Mouse (Mus musculus) adrenal gland, postnatal 36 days (tissue): ENCODE measurements around the gene Arhgef39. TPM values are rescaled to one million over a fixed set of nuclear protein-coding genes. Genes with fewer than 3 reads are reported as not detected.

Experiments used
- DNase-seq, 2 experiments: peaks; one replicate each; pipeline ENCODE4 v3.0.0; 2021; ENCODE audit warnings: mixed read lengths in 1 of 2
- long read RNA-seq, 2 experiments: library from polyadenylated mRNA; stranded (forward); transcript quantifications; one replicate each; pipeline ENCODE4 v2.0.0; 2021; ENCODE audit warnings: borderline sequencing depth in 2 of 2
- total RNA-seq, 2 experiments: library from RNA; stranded (reverse); gene quantifications; 2 replicates each; pipeline ENCODE4 v1.2.3; 2021

Gene Arhgef39
- total RNA-seq, result 1 to 10 TPM; 2.6 to 3.5 TPM
- long read RNA-seq, experiment 1, result 0 reads
- long read RNA-seq, experiment 2, partial matches to known transcripts, result 0 of 1 reads
- long read RNA-seq, experiment 2, other reads (novel, unspliced or antisense), result 1 of 1 reads

DNA sequence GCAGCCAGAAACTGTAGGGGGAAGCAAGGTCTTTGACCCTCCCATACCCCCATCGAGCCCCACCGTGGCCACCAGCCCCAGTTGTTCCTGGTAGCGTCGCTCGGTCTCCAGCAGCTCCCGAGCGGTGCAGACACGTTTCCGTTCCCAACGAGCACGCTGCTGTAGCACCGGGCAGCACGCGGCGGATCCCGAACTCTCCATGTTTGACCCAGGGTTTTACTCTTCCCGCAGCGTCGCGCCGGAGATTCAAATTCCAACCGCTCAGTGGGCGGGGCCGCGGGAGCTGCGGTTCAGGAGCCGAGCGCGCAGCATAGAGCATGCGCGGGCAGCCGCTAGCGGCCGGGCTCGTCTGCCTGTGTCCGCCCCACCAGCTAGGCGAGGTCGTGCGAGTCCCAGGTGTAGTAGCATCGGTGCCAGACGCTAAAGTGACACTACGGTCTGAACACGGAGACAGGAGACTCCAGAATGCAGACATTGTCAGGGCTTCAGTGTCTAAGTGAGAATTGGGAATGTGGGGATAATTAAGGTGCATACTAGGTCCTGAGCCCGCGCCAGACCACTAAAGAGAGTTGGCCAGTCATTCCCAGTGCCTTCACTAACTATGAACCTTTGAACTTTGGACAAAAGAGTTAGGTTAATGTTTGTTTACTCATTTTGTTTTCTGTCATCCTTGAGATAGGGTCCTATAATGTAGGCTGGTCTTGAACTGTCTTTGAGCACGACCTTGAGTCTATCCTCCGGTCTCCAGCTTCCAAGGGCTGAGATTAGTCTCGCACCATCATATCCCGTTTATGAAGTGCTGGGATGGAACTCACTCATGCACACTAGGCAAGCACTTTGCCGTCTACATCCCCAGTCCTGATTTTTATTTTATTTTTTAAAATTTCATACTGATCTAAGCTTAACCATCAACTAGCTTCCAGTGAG lies at the start of gene Arhgef39:
TSS of gene Arhgef39 (minus strand) at position 289 of the 927 bp plus-strand sequence.
- peak; percentile 90 to 93 for DNase-seq

DNA sequence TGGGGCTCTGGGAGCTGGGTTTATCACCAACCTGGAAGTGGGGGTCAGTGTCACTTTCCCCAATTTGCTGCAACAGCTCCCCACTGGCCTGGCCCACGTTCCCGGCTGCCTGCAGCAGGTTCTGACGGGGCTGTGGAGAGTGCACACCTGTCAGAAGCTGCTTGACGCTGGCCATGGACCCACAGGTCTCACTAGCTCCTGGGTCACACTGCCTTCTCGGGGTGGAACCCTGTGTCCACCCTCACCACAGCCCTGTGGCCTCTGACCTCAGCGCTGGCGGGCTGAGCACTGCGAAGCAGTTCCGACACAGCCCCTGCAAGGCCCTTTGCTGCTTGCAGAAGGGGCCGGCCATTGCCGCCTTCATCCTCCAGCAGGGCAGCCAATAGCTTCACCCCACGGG lies 49.6 kb upstream of the Arhgef39 start:
- DNase-seq, result no peak

DNA sequence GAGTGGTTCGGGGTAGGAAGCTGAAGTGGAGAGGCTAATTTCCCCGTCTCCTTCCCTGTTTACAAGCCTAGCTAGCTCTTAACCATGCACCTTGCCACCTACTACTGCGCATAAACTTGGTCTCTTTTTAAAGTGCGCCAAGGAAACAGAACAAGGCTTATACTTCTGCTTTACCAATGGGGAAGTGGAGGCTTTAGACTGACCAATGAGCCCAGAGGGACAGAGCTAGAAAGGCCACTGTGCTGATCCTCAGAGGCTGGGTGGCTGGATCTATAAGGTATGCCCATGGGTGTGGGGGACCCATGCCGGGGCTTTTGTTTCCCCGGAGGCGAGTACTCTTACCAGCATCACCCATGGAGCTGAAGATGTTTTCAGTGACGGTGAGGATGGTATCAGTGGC lies 47.7 kb upstream of the Arhgef39 start:
- no peak for DNase-seq

DNA sequence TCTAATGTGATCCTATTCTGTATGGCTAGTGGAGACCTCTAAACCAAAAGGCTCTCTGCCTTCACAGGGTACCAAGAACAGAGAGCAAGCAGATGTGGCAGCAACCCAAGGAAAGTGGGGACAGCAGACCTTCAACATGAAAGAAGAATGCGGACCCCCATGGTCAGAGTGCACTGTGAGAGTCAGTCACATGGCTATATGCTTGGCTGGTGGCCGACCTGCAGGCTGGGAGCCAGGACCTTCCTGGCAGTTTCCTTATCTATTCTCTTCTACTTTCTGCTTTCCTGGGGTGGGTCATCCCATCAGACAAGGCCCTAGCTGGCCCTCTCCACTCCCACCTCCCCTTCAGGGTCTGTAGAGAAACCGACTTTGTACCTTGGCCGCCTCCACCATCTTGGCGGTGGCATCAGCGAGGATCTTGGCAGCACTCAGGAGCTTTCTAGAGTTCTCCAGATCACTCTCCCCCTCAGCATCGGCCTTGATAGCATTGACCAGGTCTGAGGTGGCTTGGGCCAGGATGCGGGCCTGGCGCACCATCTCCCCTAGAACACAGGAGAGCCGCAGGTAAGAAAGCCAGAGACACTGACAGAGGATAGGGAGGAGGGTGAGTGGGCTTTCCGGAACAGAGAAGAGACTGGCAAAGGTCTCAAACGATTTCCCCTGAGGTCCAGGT lies 47.0 kb upstream of the Arhgef39 start:
- peak; percentile 79 to 81 for DNase-seq

DNA sequence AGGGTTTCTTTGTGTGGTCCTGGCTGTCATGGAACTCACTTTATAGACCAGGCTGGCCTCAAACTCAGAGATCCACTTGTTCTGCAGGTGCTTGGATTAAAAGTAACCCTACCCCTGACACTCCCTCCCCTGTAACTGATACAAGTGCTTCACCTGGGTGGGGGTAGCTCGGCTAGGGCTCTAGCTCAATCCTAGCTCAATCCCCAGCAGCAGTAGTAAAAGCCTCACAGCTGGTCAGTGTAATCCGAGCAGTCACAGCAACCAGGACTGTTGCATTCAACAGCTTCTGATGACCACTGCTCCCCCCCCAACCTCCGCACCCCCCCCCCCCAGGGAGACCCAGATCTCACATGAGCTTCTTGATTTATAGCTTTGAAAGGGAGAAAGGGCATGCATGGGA lies 42.5 kb upstream of the Arhgef39 start:
- no peak for DNase-seq

DNA sequence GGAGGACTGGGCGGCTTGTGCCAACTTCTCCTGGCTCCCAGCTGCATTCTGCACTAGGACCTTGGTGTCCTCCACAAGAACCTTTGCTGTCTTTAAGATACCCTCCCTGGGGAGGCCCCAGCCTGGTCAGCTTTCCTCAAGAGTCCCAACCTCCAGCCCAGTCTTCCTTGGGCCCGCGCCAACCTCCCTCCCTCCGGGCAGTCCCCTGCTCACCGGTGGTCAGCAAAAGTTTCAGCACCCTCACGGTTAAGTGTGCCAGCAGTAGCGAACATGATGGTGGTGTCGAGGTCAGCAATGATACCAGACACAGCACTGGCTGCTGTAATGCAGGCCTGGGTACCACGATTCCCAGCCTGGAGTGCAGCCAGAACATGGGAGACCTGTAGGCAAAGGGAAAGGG lies 36.5 kb upstream of the Arhgef39 start:
- DNase-seq, result peak in 1 of 2 experiments; percentile 43

DNA sequence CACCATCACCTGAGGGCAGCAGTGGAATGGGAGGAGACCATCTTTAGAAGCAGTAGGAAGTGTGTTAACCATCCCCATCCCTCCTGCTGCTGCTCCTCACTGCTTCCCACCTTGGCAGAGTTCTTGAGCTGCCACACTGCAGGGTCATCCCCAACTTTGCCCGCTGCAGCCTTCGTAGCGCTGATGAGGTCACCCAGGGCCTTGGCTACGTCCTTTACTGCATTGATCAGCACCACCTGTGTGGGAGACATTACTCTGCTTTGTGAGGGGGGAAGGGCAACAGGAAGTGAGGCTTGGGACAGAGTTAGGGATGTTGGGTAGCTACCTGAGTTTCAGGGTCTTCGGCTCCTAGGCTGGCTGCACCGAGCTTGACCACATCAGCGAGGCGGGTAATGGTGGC lies 36.1 kb upstream of the Arhgef39 start:
- DNase-seq, result no peak

DNA sequence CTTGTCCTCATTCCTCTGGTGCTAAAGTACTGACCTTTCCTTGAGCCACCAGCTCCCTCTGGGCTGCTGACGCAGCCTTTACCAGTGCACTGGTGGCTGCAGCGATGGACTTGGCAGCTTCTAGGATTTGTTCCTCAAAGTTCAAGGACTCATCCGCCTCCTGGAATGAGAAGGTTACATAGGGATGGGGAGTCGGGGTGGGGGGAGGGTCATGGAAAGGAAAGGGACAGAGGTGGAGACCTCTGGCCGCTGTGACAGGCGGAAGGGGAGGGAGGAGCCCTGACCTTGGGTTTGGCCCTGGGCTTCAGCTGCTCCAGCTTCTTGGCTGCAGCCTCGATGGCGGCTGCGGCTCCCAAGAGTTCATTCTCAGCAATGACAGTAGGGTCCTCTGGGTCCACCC lies 33.8 kb upstream of the Arhgef39 start:
- DNase-seq, result peak; percentile 87

DNA sequence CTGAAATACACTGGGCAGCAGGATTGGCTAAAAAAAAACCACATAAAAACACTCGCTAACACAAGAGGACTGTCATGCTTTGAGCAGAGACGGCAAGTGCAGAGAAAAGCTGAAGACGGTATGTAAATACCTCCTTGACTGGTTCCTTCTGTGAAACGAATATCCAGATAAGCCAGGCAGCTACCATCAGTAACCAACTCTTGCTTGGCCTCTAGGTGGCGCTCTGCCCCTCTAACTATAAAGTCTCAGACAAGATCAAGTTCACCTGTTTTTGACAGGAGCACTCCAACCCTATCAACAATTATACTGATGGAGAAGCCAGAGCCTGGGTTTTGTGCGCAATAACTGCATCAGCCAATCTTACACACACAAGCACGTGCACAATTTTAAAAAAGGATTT lies 31.1 kb upstream of the Arhgef39 start:
- peak; percentile 84 to 88 for DNase-seq

DNA sequence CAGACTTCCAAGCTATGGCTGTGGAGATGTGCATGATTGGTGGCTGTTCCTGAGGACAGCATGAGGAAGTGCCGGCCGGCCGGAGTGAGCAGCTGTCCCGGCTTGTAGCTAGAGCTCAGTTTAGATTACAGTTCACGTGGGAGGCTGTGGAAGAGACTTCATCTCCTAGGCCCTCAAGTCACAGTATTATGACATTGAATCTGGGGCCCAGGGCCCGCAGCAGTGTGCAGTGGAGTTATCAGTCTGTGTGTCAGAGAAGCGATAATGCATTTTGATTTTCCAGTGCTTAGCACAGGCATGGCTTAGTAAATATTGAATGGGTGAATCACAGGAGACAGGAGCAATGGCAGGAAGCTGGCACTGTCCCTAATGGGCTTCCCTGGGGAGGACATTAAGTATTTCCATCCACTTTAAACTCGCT lies 30.6 kb upstream of the Arhgef39 start:
- DNase-seq, result peak; percentile 50 to 66

DNA sequence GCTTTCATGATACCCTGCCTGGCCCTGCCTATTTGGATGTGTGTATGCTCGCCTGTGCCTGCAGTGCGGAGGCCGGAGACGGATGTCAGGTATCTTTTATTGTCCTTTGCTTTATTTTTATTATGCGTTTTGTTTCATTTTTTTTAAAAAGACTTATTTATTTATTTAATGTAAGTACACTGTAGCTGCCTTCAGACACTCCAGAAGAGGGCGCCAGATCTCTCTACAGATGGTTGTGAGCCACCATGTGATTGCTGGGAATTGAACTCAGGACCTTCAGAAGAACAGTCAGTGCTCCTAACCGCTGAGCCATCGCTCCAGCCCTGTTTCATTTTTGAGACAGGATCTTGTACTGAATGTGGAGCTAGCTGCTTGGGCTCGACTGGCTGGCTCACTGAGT lies 29.0 kb upstream of the Arhgef39 start:
- DNase-seq, result no peak

DNA sequence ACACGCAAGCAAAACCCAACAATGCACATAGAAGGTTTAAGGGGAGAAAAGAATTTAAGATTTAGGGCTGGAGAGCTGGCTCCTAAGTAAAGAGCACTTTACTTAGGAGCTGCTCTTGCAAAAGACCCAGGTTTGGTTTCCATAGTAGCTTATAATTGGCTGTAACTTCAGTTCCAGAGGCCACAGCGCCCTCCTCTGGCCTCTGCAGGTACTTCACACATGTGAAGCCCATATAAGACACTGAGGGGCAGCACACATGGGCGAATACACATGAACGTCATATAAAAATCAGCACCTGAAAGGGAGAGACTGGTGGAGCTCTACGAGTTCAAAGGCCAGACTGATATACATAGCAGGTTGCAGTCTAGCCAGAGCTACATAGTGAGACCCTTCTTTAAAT lies 28.4 kb upstream of the Arhgef39 start:
- DNase-seq, result no peak

DNA sequence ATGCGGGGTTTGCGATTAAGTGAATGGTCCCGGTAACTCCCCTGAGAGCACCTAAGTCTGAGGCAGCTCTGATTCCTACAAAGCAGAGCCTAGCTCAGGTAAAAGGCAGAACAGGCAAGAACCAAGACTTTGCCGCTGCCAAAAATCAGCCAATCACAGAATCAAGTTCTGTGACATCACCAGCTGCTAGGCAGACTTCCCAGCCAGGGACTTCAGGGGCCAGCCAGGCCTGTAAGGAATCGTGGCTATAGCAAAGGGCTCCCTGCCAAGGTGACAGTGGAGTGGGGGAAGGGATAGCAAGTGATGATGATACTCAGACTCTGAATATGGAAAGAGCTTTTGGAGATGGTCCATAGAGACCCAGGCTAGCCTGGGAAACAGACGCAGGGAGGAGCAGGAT lies 20.5 kb upstream of the Arhgef39 start:
- peak; percentile 89 to 90 for DNase-seq

DNA sequence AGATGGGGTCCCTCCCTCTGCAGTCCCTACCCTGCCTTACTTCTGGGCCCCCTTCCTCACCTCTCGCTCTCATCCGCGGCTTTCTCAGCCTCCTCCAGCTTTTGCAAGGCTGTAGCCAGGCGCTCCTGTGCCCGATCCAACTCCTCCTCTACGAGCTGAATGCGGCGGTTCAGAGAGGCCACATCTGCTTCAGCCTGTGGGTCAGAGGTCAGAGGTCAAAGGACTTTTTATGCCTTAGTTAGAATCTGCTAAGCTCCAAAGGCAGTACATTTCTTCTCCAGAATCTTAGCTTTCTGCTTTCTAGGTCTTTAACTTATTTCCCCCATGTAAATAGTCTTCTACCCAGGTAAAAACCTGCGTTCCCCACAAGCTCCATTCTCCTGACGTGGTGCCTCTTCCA lies 20.1 kb upstream of the Arhgef39 start:
- no peak for DNase-seq

DNA sequence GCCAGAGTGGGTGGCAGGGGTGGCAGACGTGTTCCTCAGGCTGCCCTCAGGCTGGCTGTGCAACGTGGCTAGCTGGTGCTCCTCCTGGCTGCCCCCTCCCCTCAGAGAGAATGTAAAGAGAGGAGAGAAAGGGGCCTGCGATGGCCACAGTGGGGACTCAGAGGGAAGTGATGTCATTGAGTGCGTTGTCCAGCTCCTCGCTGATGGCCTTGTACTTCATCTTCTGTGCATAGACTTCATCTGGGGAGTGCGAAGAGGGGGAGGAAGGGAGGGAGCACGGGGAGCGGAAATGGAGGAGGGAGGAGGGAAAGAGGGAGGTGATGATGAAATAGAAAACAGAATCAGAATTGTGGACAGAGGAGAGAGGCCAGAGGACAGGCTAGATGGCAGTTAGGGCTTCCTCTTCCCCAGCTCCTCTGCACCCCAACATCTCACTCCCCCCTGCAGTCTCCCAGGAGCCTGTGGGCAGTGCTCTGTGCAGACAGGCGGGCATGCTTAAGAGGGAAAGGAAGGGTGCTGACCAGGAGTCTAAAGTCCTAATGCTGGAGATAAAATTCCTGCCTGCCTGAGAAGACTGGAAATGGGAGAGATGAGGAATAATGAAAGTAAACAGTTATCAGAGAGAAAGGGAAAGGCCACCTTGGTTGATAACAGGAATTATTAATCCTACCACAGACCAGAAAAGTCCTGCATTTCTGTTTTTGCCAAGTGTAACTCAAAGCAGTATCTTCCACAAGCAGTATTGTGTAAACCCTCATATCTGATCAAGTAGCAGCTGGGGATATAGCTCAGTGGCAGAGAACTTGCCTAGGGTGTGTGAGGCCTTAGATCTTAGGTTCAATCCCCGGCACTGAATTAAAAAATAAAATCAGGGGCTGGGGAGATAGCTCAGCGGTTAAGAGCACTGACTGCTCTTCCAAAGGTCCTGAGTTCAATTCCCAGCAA lies 16.5 kb upstream of the Arhgef39 start:
- peak in 1 of 2 experiments; percentile 44 for DNase-seq

DNA sequence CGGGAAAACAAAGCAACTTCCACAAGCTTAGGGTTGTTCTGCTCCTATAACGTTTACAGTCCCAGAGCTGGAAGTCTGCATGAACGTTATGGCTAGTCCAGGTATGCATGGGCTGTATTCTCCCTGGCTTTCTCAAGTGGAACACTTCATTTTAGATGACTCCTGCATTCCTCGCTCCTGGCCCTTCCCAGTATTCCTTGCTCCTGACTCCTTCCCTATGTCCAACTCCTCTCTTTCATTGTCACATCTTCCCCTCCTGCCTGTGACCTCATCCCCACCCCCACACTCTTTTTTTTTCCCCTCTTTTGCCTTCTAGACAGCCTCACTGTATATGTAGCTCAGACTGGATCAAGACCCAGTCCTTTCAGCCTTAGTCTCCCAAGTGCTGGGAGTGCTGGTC lies 14.3 kb upstream of the Arhgef39 start:
- no peak for DNase-seq

DNA sequence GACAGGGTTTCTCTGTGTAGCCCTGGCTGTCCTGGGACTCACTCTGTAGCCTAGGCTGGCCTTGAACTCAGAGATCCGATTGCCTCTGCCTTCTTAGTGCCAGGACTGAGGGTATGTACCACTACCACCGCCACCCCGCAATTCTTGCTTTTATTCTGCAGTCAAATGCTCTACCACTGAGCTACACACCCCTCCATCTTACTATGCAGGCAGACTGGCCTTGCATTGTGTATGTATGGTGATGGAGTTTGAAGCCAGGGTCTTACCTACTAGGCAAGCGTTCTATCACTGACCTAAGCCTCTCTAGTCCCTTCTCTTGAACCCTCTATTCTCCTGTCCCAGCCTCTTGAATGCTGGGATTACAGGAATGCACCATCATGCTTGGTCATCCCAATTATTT lies 13.8 kb upstream of the Arhgef39 start:
- no peak for DNase-seq

DNA sequence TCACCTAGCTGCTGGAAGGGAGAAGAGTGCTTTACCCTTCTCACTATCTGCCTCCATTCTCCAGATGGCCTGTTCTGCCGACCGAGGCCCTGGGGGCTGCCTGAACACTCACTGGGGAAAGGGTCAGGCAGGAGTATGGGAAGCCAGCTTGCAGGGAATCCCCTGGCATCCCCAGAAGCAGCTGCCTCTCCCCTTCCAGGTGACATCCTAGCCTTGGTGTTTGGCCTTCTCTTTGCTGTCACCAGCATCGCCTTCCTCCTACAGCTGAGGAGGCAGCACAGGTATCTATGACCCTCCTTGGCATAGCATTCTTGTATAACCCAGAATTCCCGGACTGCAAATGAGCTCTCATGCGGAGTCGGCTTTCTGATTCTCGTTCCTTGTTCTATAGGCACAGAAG lies 13.2 kb upstream of the Arhgef39 start:
- DNase-seq, result no peak

DNA sequence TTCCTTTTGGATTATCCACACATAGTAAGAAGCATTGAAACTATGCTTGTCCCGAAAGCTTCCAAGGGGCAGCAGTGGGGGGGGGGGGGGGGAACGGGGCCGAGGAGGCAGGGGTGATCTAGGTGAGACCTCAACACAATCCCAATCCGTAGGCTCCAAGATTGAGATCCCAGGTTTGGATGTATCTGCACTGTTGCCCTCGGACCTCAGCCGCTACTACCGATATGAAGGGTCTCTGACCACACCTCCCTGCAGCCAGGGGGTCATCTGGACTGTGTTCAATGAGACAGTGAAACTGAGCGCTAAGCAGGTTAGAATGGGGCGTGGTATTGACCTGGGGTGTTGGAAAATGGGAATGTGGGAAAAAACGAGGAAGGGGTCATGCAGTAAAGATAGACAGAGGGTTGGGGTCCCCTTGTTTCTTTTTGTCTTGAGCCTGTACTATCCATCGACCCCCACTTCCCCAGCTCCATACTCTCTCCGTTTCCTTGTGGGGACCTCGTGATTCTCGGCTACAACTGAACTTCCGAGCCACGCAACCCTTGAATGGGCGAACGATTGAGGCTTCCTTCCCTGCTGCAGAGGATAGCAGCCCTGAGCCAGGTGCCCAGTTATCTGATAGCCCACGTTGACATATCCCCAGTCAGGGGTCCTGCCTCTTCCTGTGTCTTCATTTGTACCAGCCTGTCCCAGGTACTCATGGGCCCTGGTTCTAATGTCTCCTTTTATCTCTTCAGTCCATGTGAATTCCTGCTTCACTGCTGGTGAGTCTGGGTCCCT lies 12.4 kb upstream of the Arhgef39 start:
- no peak for DNase-seq

DNA sequence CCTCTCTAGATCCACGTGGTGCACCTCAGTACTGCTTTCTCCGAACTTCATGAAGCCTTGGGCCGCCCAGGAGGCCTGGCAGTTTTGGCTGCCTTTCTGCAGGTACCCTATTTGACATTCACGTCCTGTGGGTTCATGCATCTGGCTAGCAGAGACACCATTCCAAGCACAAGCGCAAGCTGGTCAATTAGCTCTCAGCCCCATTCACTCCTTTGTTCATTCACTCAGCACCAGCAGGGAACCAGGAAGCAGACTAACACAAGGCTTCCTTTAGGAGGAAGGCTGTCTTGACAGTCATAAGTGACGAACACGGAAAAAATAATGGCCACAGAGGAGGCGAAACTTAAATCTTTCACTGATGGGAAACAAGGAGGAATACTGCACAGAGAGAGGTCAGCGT lies 9.6 kb upstream of the Arhgef39 start:
- DNase-seq, result no peak

DNA sequence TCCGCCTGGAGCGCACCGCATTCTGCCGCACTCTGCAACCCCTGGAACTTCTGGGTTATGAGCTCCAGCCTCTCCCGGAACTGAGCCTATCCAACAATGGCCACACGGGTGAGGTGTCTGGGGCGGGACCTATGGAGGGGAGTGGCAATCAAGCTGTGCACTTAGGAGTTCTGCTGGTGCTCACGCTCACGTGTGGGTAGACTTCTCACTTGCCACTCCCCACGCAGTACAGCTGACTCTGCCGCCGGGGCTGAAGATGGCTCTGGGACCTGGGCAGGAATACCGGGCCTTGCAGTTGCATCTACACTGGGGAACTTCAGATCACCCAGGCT lies 9.1 kb upstream of the Arhgef39 start:
- peak; percentile 76 to 81 for DNase-seq
